23 mouse cellular contexts compared by ENCODE assay signal in genomic region chr4:134321524-134321923, GRCm38 (mm10). TPM values are rescaled to one million over a fixed set of nuclear protein-coding genes. Genes with fewer than 3 reads are reported as not detected.
DNase-seq lines count a peak whose midpoint lies in the region; ATAC-seq and TF ChIP-seq lines count a peak whose summit lies in the region.
"Had no signal": no experiment of that assay in that cellular context is flagged by ENCODE, and none has a peak within 500 bp of the region (broad histone marks: within the 10 kb centered on the region; RNA-seq: fewer than 3 reads in every experiment).

No protein-coding gene starts in this region.

- H3K4me1 ChIP-seq in intestine, postnatal 0 days (replicated peaks; ENCODE audit: control insufficient read depth, insufficient read depth, low read length) = no peaks in the 10 kb centered on the region
- H3K4me1 ChIP-seq in intestine, embryonic 16.5 days (ENCODE audit: control insufficient read depth, insufficient read depth, low read length) = peaks cover 6% of the 10 kb centered on the region; the same call in 1 of the 2 replicates
- H3K4me1 ChIP-seq in midbrain, postnatal 0 days (ENCODE audit: insufficient read depth, low read length) = no peaks in the 10 kb centered on the region
- H3K4me1 ChIP-seq in midbrain, embryonic 11.5 days (ENCODE audit: control insufficient read depth, insufficient read depth, low read length) = no peaks in the 10 kb centered on the region
- H3K4me1 ChIP-seq: kidney, embryonic 15.5 days; liver, embryonic 15.5 days; neural tube, embryonic 13.5 days had no signal

- no peak overlapping the region for H3K9ac ChIP-seq in intestine, postnatal 0 days (ENCODE audit: low read depth, low read length)
- H3K9ac ChIP-seq in intestine, embryonic 16.5 days (ENCODE audit: low read depth, low read length) = no peak overlapping the region
- no peak overlapping the region for H3K9ac ChIP-seq in midbrain, postnatal 0 days (replicated peaks; ENCODE audit: low read length, poor library complexity, severe bottlenecking)
- no peak overlapping the region for H3K9ac ChIP-seq in midbrain, embryonic 11.5 days (ENCODE audit: low read length)
- H3K9ac ChIP-seq: embryonic facial prominence, embryonic 13.5 days; kidney, embryonic 15.5 days; liver, embryonic 15.5 days; neural tube, embryonic 13.5 days had no signal

- WGBS in intestine, postnatal 0 days = 61% methylated on average over 3 of the region's 3 CpGs
- WGBS in intestine, embryonic 16.5 days = 63% methylated on average over 3 of the region's 3 CpGs
- WGBS in midbrain, postnatal 0 days = 65% methylated on average over 3 of the region's 3 CpGs
- WGBS in midbrain, embryonic 11.5 days = 63% methylated on average over 3 of the region's 3 CpGs

- no peak overlapping the region for H3K4me3 ChIP-seq in intestine, postnatal 0 days (ENCODE audit: low read depth, low read length)
- H3K4me3 ChIP-seq in intestine, embryonic 16.5 days (ENCODE audit: low read length) = no peak overlapping the region
- no peak overlapping the region for H3K4me3 ChIP-seq in midbrain, postnatal 0 days (ENCODE audit: low read depth, low read length)
- H3K4me3 ChIP-seq in midbrain, embryonic 11.5 days (ENCODE audit: low read depth, low read length) = no peak overlapping the region
- no peak overlapping the region for H3K4me3 ChIP-seq in left cerebral cortex, adult 2 months
- H3K4me3 ChIP-seq: embryonic facial prominence, embryonic 13.5 days; heart, embryonic 10.5 days; kidney, embryonic 15.5 days; liver, embryonic 15.5 days; midbrain, embryonic 10.5 days; neural tube, embryonic 13.5 days had no signal

- TF ChIP-seq CTCF in intestine, postnatal 0 days (IDR thresholded peaks at IDR 0.05; ENCODE audit: low read depth) = peak; percentile 56
- peak; percentile 30; the same call in 1 of the 2 replicates for TF ChIP-seq CTCF in midbrain, postnatal 0 days (IDR thresholded peaks at IDR 0.05)
- TF ChIP-seq CTCF in left cerebral cortex, adult 2 months (IDR thresholded peaks at IDR 0.05) = no peak; the same call in 1 of the 2 replicates

- no peaks in the 10 kb centered on the region for H3K27me3 ChIP-seq in intestine, postnatal 0 days (replicated peaks; ENCODE audit: control insufficient read depth, insufficient read depth, low read length)
- H3K27me3 ChIP-seq in intestine, embryonic 16.5 days (replicated peaks; ENCODE audit: control insufficient read depth, insufficient read depth, low read length) = no peaks in the 10 kb centered on the region
- no peaks in the 10 kb centered on the region for H3K27me3 ChIP-seq in midbrain, postnatal 0 days (ENCODE audit: insufficient read depth, low read length)
- H3K27me3 ChIP-seq in midbrain, embryonic 11.5 days (ENCODE audit: control insufficient read depth, insufficient read depth, low read length) = no peaks in the 10 kb centered on the region
- H3K27me3 ChIP-seq: embryonic facial prominence, embryonic 13.5 days; kidney, embryonic 15.5 days; liver, embryonic 15.5 days; neural tube, embryonic 13.5 days had no signal

- H3K9me3 ChIP-seq in intestine, postnatal 0 days (ENCODE audit: control insufficient read depth) = no peaks in the 10 kb centered on the region
- no peaks in the 10 kb centered on the region for H3K9me3 ChIP-seq in intestine, embryonic 16.5 days (ENCODE audit: control insufficient read depth, low read length)
- no peaks in the 10 kb centered on the region for H3K9me3 ChIP-seq in midbrain, postnatal 0 days (ENCODE audit: low read length)
- H3K9me3 ChIP-seq in midbrain, embryonic 11.5 days (ENCODE audit: control insufficient read depth, low read length) = no peaks in the 10 kb centered on the region
- H3K9me3 ChIP-seq: embryonic facial prominence, embryonic 13.5 days; G1E; heart, embryonic 10.5 days; kidney, embryonic 15.5 days; liver, embryonic 15.5 days; midbrain, embryonic 10.5 days; neural tube, embryonic 13.5 days had no signal

- no peaks in the 10 kb centered on the region for H3K36me3 ChIP-seq in intestine, postnatal 0 days (ENCODE audit: control insufficient read depth, insufficient read depth)
- H3K36me3 ChIP-seq in intestine, embryonic 16.5 days (ENCODE audit: control insufficient read depth, insufficient read depth, low read length) = no peaks in the 10 kb centered on the region
- H3K36me3 ChIP-seq in midbrain, postnatal 0 days (ENCODE audit: insufficient read depth, low read length) = no peaks in the 10 kb centered on the region
- H3K36me3 ChIP-seq in midbrain, embryonic 11.5 days (ENCODE audit: control insufficient read depth, insufficient read depth, low read length) = no peaks in the 10 kb centered on the region
- H3K36me3 ChIP-seq: embryonic facial prominence, embryonic 13.5 days; G1E; kidney, embryonic 15.5 days; liver, embryonic 15.5 days; midbrain, embryonic 10.5 days; neural tube, embryonic 13.5 days had no signal

- no peak overlapping the region for H3K4me2 ChIP-seq in intestine, postnatal 0 days (replicated peaks; ENCODE audit: low read depth)
- no peak overlapping the region for H3K4me2 ChIP-seq in intestine, embryonic 16.5 days (ENCODE audit: low read depth, low read length)
- no peak overlapping the region for H3K4me2 ChIP-seq in midbrain, postnatal 0 days (ENCODE audit: low read depth, low read length, poor library complexity, severe bottlenecking)
- no peak overlapping the region for H3K4me2 ChIP-seq in midbrain, embryonic 11.5 days
- H3K4me2 ChIP-seq: embryonic facial prominence, embryonic 13.5 days; kidney, embryonic 15.5 days; liver, embryonic 15.5 days; neural tube, embryonic 13.5 days had no signal

- H3K27ac ChIP-seq in intestine, postnatal 0 days (ENCODE audit: low read depth, low read length) = no peak overlapping the region
- H3K27ac ChIP-seq in intestine, embryonic 16.5 days (ENCODE audit: low read length) = no peak overlapping the region
- no peak overlapping the region for H3K27ac ChIP-seq in midbrain, postnatal 0 days (ENCODE audit: low read depth, low read length)
- H3K27ac ChIP-seq in midbrain, embryonic 11.5 days (ENCODE audit: low read depth, low read length) = no peak overlapping the region
- no peak overlapping the region for H3K27ac ChIP-seq in left cerebral cortex, adult 2 months
- H3K27ac ChIP-seq: embryonic facial prominence, embryonic 13.5 days; heart, embryonic 10.5 days; kidney, embryonic 15.5 days; liver, embryonic 15.5 days; midbrain, embryonic 10.5 days; neural tube, embryonic 13.5 days had no signal

- DNase-seq in CD4-positive, CD25-positive, alpha-beta regulatory T cell, adult 2 months (ENCODE audit: low read depth, low spot score) = peak; percentile 16
- no peak for DNase-seq in midbrain, postnatal 0 days (ENCODE audit: low spot score)
- DNase-seq in midbrain, embryonic 11.5 days (ENCODE audit: low spot score, missing footprints) = no peak
- DNase-seq in left cerebral cortex, adult 2 months (ENCODE audit: extremely low spot score in 1 of 2, low spot score in 2 of 2) = no peak
- no peak for DNase-seq in left cerebral cortex, adult 8-10 months (ENCODE audit: low spot score in 2 of 2)
- DNase-seq: adrenal gland, adult 8-10 months; cerebellum, adult 8-10 months; gastrocnemius, postnatal 36 days; lung, postnatal 4 days; right cerebral cortex, postnatal 14 days; thymus, postnatal 25 days had no signal

- no peak for ATAC-seq in CD4-positive, CD25-positive, alpha-beta regulatory T cell, adult 4 months
- ATAC-seq in intestine, postnatal 0 days = no peak
- ATAC-seq in intestine, embryonic 16.5 days = no peak
- ATAC-seq in midbrain, postnatal 0 days (ENCODE audit: low FRiP score) = no peak
- ATAC-seq in midbrain, embryonic 11.5 days (ENCODE audit: low FRiP score) = no peak

- intact Hi-C loops in left cerebral cortex, adult 2 months (cut with DNase I) = no loop called here

RNA-seq across cellular contexts. Expression of gene Trim63, which starts 6.6 kb away (rescaled TPM):
- polyA plus RNA-seq in CD4-positive, CD25-positive, alpha-beta regulatory T cell, adult 4 months (2017; shearing (Covaris generic)) = not detected
- polyA plus RNA-seq in intestine, postnatal 0 days (2015; fragmentation: Nextera tagmentation; extraction: Ambion mirVana) = 1.4 and 1.7 TPM in 2 replicates
- 1.3 and 1.9 TPM in 2 replicates for polyA plus RNA-seq in intestine, embryonic 16.5 days (2015; fragmentation: Nextera tagmentation; extraction: Ambion mirVana)
- 1.5 and 2.0 TPM in 2 replicates for total RNA-seq in midbrain, postnatal 0 days (2014; rRNA removed)
- polyA plus RNA-seq in midbrain, postnatal 0 days (2015; fragmentation: Nextera tagmentation; extraction: Ambion mirVana) = 0.49 and 0.73 TPM in 2 replicates
- 0.11 TPM in 1 of 2 replicates, not detected in the other for polyA plus RNA-seq in midbrain, embryonic 11.5 days (2014; fragmentation: Nextera tagmentation; extraction: Ambion mirVana)
- under 1 TPM; 0.21 to 0.25 TPM for total RNA-seq in left cerebral cortex, adult 2 months (2021)
- total RNA-seq in left cerebral cortex, adult 8-10 months (2022) = under 1 TPM; 0.28 to 0.70 (median 0.53) TPM
- total RNA-seq: adrenal gland, adult 8-10 months; G1E; layer of hippocampus, adult 18-20 months had no signal
- polyA plus RNA-seq: G1E had no signal

RNA-seq across cellular contexts. Expression of gene Slc30a2, which starts 21.5 kb away (rescaled TPM):
- polyA plus RNA-seq in CD4-positive, CD25-positive, alpha-beta regulatory T cell, adult 4 months (2017; shearing (Covaris generic)) = under 1 TPM; 0.19 TPM
- polyA plus RNA-seq in intestine, postnatal 0 days (2015; fragmentation: Nextera tagmentation; extraction: Ambion mirVana) = 15.4 and 39.1 TPM in 2 replicates
- 7.4 and 10.6 TPM in 2 replicates for polyA plus RNA-seq in intestine, embryonic 16.5 days (2015; fragmentation: Nextera tagmentation; extraction: Ambion mirVana)
- not detected in 2 replicates for total RNA-seq in midbrain, postnatal 0 days (2014; rRNA removed)
- 0.17 and 0.21 TPM in 2 replicates for polyA plus RNA-seq in midbrain, postnatal 0 days (2015; fragmentation: Nextera tagmentation; extraction: Ambion mirVana)
- not detected in 2 replicates for polyA plus RNA-seq in midbrain, embryonic 11.5 days (2014; fragmentation: Nextera tagmentation; extraction: Ambion mirVana)
- not detected for total RNA-seq in left cerebral cortex, adult 2 months (2021)
- under 1 TPM in 2 of 4 experiments, not detected in 2; 0.16 to 0.23 TPM for total RNA-seq in left cerebral cortex, adult 8-10 months (2022)
- polyA plus RNA-seq: limb, embryonic 11.5 days had no signal

RNA-seq across cellular contexts. Expression of gene Pdik1l, which starts 33.8 kb away (rescaled TPM):
- polyA plus RNA-seq in CD4-positive, CD25-positive, alpha-beta regulatory T cell, adult 4 months (2017; shearing (Covaris generic)) = 10 to 100 TPM; 20.7 to 24.2 TPM
- 9.2 and 9.6 TPM in 2 replicates for polyA plus RNA-seq in intestine, postnatal 0 days (2015; fragmentation: Nextera tagmentation; extraction: Ambion mirVana)
- 14.0 and 16.5 TPM in 2 replicates for polyA plus RNA-seq in intestine, embryonic 16.5 days (2015; fragmentation: Nextera tagmentation; extraction: Ambion mirVana)
- 44.8 and 49.7 TPM in 2 replicates for total RNA-seq in midbrain, postnatal 0 days (2014; rRNA removed)
- 27.6 and 30.8 TPM in 2 replicates for polyA plus RNA-seq in midbrain, postnatal 0 days (2015; fragmentation: Nextera tagmentation; extraction: Ambion mirVana)
- 24.5 and 28.8 TPM in 2 replicates for polyA plus RNA-seq in midbrain, embryonic 11.5 days (2014; fragmentation: Nextera tagmentation; extraction: Ambion mirVana)
- total RNA-seq in left cerebral cortex, adult 2 months (2021) = 10 to 100 TPM; 17.5 to 20.4 TPM
- total RNA-seq in left cerebral cortex, adult 8-10 months (2022) = 10 to 100 TPM; 15.8 to 22.4 (median 19.3) TPM
